Mouse (Mus musculus) frontal cortex, adult 2 months (tissue): ENCODE results near the gene Cebpa. TPM values are rescaled to one million over a fixed set of nuclear protein-coding genes. Genes with fewer than 3 reads are reported as not detected.

Experiments used
- DNase-seq, 2 experiments: peaks; one replicate each; pipeline ENCODE4 v3.0.0; 2022; ENCODE audit warnings: low spot score in 1 of 2; ENCODE audit errors: extremely low spot score in 1 of 2
- polyA plus RNA-seq: library from polyadenylated mRNA; depleted of rRNA; stranded (reverse); fragments of >200 nt; gene quantifications from 2 replicates; pipeline ENCODE4 v1.2.3, GENCODE M21; 2012; rRNA removed

Cebpa gene
- polyA plus RNA-seq, result 5.3 and 5.7 TPM in 2 replicates

- peak; percentile 87 to 94 for DNase-seq
Observed at GRCm38 (mm10) chr7:35118841-35119413, at the start of gene Cebpa. Gene Cebpa, plus strand, starts transcription at chr7:35119293.

GRCm38 (mm10) chr7:35076645-35077044 lies 42.4 kb upstream of the Cebpa start:
- DNase-seq, result no peak

GRCm38 (mm10) chr7:35080843-35081338 lies 38.2 kb upstream of the Cebpa start:
- DNase-seq, result no peak

- DNase-seq, result no peak
Observed at GRCm38 (mm10) chr7:35081406-35082104, 37.5 kb upstream of the Cebpa start.

GRCm38 (mm10) chr7:35084565-35085360 lies 34.3 kb upstream of the Cebpa start:
- no peak for DNase-seq

- peak in 1 of 2 experiments; percentile 42 for DNase-seq
Observed at GRCm38 (mm10) chr7:35086271-35086861, 32.7 kb upstream of the Cebpa start.

- no peak for DNase-seq
Observed at GRCm38 (mm10) chr7:35090550-35090949, 28.5 kb upstream of the Cebpa start.

GRCm38 (mm10) chr7:35094975-35095678 lies 24.0 kb upstream of the Cebpa start:
- DNase-seq, result no peak

- no peak for DNase-seq
Observed at GRCm38 (mm10) chr7:35098777-35099176, 20.3 kb upstream of the Cebpa start.

- no peak for DNase-seq
Observed at GRCm38 (mm10) chr7:35099528-35099927, 19.6 kb upstream of the Cebpa start.

GRCm38 (mm10) chr7:35106614-35107013 lies 12.5 kb upstream of the Cebpa start:
- DNase-seq, result no peak

GRCm38 (mm10) chr7:35107630-35108029 lies 11.5 kb upstream of the Cebpa start:
- DNase-seq, result no peak

- no peak for DNase-seq
Observed at GRCm38 (mm10) chr7:35108046-35108445, 11.0 kb upstream of the Cebpa start.

- no peak for DNase-seq
Observed at GRCm38 (mm10) chr7:35108663-35109062, 10.4 kb upstream of the Cebpa start.

- DNase-seq, result no peak
Observed at GRCm38 (mm10) chr7:35113136-35113535, 6.0 kb upstream of the Cebpa start.

- DNase-seq, result no peak
Observed at GRCm38 (mm10) chr7:35113721-35114120, 5.4 kb upstream of the Cebpa start.

GRCm38 (mm10) chr7:35116524-35116923 lies 2.6 kb upstream of the Cebpa start:
- no peak for DNase-seq

- DNase-seq, result no peak
Observed at GRCm38 (mm10) chr7:35117052-35117451, 2.0 kb upstream of the Cebpa start.

GRCm38 (mm10) chr7:35117761-35118098 lies 1.4 kb upstream of the Cebpa start:
- DNase-seq, result no peak

- peak; percentile 32 to 70 for DNase-seq
Observed at GRCm38 (mm10) chr7:35118099-35118781, 853 bp upstream of the Cebpa start.
